Mouse (Mus musculus): ENCODE measurements around the gene Cnpy1.

GRCm38 (mm10) chr5:28204678-28205077 is 40.9 kb downstream of the Cnpy1 start:
- no peak for TF ChIP-seq CTCF (IDR thresholded peaks at IDR 0.05; ENCODE audit: low read depth)
- no peak for TF ChIP-seq EP300 (optimal IDR thresholded peaks at IDR 0.05)

Data from stomach, postnatal 0 days (tissue).